Mouse (Mus musculus) bone marrow, adult 2 months (tissue): ENCODE results near the gene Stk32c.

ENCODE experiments used
- CTCF ChIP-seq: fragments of 200-500 bp; IDR thresholded peaks from 2 replicates; pipeline ENCODE4 v1.5.1; 2011; ENCODE audit warnings: low read length, control low read depth; ENCODE audit not compliant: control insufficient read depth, insufficient read depth
- POLR2A ChIP-seq: fragments of 200-500 bp; IDR thresholded peaks from 2 replicates; pipeline ENCODE4 v1.6.1; 2011; ENCODE audit warnings: low read depth, mild to moderate bottlenecking, control low read depth, low read length, borderline replicate concordance; ENCODE audit not compliant: control insufficient read depth

DNA sequence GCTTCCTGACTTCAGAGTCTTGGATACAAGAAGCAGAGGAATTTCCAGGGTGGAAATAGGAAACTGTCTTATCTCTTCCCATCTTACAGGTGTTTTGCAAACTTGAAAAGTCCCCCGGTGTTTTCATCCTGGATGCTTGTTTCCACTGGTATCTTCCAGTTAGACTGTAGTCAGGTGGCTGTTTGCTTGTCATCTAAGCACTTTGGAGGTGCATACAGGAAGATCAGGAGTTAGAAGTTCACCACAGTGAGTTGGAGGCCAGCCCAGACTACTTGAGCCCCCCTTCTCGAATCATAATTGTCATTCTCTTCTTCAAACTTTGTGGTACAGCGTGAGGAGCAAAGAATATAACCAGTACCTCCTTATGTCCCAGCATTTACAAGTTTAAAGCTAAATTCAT, 1.1 kb upstream of the Stk32c start:
- TF ChIP-seq POLR2A: no peak
- TF ChIP-seq CTCF: no peak
